Mouse (Mus musculus) urinary bladder, adult 2 months (tissue): ENCODE data around the gene Fam222b. TPM values are rescaled to one million over a fixed set of nuclear protein-coding genes. Genes with fewer than 3 reads are reported as not detected.
"Not testable (repeated sequence)": the region's sequence is repeated elsewhere in the genome, so short reads cannot be mapped to it uniquely, and the experiment has no call there.

ENCODE experiments used
- DNase-seq: peaks from one replicate; pipeline ENCODE4 v3.0.0; 2022; ENCODE audit warnings: low spot score
- polyA plus RNA-seq: library from polyadenylated mRNA; depleted of rRNA; stranded (reverse); fragments of >200 nt; gene quantifications from 2 replicates; pipeline ENCODE4 v1.2.3, GENCODE M21; 2012; rRNA removed

The Fam222b gene
- polyA plus RNA-seq = 6.1 and 10.1 TPM in 2 replicates

DNA sequence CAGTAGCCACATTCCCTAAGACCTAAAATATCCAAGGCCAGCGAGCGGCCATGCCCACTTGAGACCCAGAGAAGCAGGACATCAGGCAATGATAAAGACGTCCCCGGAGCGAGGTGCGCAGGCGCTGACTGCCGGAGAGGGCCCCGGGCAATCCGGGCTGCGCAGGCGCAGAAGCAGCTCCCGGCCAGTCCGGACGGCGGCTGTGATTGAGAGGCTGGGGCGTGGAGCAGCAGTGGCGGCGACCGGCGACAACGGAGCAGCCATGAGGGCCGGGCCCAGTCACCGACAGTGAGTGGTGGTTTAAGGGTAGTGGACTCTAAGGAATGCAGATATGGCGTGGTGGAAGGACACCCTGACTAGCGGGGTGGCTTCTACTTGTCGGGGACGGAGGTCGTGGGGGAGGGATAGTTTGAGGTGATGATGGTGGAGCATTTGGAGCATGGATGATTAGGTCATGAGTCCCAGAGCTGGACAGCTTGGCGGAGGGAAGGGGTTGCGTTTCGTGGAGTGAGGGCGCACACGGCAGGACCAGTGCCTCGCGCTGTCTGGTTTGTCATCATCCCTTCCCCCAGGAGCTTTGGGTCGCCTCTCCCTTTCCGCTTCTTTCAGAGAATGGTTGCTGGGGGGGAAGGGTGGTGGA lies at the start of gene Fam222b:
Gene Fam222b (plus strand): TSS at position 157 of the 640 bp plus-strand sequence.
- DNase-seq = peak; percentile 87

DNA sequence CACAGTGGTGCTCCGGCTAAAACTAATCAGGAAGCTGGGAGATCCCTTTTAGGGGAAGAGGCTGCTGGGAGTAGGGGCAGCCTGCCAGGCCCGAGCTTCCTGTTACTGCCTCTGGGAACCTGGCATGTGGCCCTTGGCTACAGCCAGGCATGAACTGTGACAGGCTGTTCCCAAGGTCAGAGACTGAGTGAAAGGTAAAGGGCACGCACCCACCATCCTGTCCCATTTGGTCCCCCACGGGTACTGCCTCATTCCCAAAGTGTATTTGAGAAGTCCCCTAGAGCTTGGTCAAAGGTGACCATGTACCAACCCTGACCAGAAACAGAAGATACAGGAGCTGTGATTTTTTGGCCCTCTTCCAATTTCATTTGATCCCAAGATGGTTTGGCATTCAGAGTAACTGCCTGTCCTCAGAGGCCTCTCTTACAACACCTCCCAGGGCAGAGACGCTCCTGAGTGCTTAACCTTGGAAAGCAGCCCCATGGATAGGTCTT lies 49.7 kb upstream of the Fam222b start:
- peak; percentile 38 for DNase-seq

DNA sequence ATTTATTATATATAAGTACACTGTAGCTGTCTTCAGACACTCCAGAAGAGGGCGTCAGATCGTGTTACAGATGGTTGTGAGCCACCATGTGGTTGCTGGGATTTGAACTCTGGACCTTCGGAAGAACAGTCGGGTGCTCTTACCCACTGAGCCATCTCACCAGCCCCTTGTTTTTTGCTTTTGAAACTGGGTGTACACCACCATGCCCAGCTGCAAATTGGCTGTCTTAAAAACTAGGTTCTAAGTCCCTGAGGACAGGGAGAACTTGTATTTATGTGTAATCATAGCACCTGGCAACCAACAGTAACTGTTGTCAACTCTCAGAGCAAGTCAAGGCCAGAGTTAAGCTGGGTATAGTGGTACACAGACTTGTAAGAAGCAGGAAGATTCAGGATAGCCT lies 45.8 kb upstream of the Fam222b start:
- not testable (repeated sequence) for DNase-seq

DNA sequence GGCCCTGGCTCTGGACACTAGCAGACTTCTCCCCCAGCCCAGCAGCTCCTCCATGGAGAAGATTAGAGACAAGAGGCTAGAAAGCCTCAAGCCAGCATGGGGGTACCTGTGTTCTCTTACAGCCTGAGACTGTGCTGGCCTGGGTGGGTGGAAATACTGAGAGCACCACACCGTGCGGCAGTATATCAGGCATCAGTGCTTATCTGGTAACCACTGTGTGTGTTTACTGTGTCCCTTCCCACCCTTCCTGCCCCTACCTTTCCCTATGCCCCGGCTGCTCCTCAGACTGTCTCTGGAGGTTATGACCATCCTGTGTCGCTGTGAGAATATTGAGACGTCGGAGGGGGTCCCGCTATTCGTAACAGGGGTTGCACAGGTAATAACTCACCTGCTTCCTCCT lies 41.4 kb upstream of the Fam222b start:
- DNase-seq = no peak

DNA sequence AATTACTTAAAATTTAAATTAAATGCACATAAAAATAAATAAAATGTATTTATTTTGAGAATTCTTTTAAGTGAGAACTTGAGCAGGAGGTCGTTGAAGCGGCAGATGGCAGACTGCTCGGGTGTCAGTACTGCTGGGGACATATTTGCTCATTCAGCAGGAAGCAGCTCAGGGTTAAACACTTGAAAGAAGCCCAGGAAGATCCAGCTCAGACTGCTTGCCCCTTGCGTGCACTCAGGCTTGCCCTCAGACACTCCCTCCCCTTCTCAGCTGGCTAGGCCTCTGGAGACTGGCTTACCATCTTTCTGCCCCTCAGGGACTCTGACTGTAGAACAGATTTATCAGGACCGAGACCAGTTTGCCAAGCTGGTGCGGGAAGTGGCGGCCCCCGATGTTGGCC lies 37.5 kb upstream of the Fam222b start:
- no peak for DNase-seq

DNA sequence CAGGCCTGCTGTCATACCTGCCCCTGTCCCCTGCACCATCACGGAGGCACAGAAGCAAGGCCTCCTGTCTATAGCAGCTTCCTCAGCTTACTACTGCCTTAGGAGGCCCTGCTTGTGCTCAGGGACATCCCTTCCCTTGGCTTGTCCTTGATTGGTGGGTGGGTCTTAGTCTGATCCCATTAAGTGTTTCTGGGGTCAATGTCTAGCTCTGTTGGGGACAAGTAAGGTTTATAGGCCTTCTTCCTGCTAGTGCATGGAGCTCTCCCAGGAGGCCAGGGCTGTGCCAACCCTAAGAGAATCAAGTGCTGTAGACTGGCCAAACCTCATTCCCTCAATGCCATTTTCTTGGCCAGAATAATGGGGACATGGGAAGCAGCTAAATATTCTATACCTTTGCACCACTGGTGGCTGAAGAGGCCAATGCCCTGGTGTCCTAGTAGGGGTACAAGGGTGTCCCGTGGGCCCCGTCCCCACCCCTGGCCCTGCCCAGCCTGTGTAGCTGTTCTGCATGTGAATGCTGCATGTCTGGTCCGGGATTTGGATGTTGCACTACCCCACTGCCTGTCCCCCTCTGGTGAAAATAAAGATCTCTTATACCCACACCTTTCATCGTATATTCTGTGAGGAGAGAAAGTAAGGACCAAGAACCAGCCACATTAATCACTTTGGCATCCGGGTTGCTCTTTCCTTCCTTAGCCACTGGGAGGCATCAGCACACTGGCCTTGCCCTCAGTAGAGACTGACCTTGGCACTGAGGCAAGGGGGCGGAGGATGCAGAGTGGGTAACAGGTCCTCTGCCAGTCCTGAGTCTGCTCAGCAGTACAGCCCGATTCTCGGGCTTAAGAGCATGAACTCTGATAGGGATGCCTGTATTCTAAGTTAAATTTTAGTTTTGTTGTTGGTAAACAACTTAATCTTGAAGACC lies 34.4 kb upstream of the Fam222b start:
- DNase-seq = no peak

DNA sequence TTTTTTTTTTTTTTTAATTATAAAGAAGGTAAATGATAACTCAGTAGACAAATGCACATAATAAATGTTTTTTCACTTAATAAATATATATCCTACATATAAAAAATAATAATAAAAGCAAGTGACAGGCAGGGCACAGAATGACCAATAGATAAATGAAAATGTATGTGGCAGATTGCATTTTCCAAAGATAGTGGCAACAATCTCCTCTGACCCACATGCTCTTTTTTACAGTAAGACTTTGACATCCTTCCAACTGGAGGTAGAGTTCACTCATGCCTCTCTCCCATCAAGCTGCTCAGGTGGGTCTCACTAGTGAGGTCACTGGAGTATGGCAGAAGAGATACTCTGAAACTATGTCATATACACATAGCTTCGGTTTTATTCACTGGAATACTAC lies 31.9 kb upstream of the Fam222b start:
- no peak for DNase-seq

DNA sequence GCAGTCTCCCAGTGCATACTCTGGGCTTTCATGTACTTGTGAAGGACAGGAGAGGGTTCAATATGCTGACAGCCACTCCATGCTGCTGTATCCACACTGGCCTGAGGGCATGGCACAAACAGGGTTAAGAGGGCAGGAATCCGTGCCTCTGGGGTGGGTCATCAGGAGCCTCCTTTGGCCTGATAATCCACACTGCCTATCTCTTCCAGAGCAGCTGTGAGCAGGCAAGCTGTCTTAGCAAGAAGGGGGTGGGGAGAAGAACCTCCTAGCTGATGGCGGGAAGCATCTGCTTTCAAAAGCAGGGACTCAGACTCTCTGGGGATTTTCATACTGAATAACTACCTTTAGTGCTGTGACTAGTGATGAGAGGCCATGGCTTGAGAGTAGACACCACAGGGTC lies 28.6 kb upstream of the Fam222b start:
- DNase-seq = no peak

DNA sequence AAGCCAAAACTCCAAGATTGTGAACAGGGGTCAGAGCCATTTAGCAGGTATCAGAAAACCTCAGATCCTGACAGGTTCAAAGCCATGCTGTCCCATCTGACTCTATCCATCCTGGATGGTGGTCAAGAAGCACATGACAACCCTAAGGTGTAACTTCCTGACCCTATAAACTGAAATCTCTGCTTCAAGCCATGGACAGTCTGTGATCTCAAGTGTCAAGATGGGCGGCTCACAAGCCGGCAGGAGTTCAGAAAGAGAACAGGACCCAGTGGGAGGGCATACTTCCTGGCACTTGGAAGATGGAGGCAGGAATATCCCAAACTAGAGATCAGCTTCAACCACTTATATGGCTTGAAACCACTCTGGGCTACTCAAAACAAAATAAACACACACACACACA lies 27.8 kb upstream of the Fam222b start:
- DNase-seq = no peak

DNA sequence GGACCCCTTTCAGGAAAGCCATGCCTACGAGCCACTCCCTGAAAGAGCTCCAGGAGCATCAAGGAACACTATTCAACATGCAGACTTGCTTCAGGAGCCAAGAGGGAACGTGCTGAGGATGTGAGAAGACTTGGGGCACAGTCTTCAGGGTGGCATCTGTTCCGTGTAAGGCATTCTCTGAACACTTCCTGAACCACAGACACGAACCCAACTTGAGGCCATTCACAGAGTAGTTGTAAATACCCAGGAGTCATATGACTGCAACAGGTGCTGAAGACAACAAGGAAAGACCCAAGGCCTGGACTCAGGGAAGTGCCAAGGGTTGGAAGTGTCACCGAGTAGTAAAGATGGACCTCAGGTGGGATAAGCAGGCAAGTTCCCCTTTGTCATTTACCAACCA lies 26.9 kb upstream of the Fam222b start:
- no peak for DNase-seq

DNA sequence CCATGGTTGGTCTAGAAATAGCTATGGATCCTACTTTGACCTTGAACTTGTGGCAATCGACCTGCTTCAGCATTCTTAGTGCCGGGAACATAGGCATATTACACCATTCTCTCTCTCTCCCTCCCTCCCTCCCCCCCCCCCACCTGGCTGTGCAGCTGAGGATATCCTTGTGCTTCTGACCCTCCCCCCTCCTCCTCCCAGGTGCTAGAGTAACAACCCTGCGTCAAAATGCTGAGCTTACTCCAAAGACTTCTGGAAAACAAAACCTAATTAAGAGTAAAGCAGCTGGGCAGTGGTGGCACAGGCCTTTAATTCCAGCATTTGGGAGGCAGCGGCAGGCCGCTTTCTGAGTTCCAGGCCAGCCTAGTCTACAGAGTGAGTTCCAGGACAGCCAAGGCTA lies 25.3 kb upstream of the Fam222b start:
- DNase-seq = no peak

DNA sequence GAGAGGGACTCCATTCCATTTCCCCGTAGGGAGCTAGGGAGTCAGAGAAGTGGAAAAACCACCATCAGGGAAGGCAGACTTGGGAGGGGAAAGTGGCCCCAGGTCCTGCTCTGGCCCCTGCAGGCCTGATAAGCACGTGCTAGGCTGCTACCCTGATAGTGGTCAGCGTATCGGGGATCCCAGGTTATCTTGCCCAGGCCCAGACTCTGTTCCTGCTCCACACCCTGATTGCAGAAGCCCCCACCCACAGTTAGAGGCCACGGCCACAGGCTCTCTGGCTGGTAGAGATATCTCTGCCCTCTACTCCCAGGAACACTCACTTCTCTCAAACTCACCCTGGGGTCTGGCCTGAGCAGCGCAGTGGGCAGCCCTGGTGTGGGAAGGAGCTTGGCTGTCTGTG lies 24.8 kb upstream of the Fam222b start:
- DNase-seq = no peak

DNA sequence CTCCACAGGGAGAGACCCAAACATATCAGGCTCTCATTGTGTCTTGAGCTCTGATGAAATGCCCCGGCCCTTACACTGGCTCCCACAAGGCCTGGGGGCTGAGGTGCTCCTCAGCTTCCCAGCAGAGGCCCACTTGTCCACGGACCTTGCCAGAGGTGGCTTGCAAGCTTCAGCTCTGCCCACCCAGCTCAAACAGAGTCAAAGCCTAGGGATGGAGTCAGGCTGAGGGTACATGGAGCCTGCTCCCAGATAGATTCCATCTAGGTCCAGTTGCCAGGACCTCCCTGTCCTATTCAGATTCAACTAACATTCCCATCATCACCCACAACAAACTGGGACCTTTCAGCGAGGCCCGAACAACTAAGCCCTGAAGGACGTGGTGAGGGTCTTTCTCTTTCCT lies 22.5 kb upstream of the Fam222b start:
- no peak for DNase-seq

DNA sequence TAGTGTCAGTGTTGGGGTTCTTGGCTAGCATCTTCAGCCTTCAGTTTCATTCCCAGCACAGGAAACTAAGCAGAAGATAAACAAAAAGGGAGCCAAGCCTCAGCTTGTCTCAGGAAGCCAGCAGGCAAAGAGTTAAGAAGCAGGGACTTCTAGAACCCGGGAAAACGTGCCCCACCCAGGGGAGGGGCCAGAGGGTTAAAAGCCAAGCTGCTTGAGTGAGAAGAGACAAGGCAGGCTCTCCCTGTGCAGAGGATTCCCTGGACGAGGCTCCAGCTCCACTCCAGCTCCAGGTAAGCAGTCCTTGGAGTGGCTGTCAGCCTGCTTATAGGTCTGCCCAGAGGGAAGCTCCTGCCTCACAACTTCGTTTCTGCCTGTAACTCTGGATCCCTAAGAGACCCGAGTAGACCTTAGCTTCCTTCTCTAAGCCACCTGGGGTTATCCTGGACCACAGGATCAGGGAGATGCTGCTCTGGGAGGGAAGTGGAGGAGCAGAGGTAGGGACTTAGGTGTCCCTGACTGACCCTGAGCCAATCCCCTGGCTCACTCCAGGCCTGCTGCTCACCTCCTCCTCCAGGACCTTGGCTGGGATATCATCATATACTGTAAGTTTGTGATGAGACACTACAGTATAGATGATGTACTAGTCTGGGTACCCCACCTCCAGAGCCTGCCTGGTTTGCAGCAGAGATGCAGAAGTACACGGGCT lies 21.9 kb upstream of the Fam222b start:
- DNase-seq = no peak

DNA sequence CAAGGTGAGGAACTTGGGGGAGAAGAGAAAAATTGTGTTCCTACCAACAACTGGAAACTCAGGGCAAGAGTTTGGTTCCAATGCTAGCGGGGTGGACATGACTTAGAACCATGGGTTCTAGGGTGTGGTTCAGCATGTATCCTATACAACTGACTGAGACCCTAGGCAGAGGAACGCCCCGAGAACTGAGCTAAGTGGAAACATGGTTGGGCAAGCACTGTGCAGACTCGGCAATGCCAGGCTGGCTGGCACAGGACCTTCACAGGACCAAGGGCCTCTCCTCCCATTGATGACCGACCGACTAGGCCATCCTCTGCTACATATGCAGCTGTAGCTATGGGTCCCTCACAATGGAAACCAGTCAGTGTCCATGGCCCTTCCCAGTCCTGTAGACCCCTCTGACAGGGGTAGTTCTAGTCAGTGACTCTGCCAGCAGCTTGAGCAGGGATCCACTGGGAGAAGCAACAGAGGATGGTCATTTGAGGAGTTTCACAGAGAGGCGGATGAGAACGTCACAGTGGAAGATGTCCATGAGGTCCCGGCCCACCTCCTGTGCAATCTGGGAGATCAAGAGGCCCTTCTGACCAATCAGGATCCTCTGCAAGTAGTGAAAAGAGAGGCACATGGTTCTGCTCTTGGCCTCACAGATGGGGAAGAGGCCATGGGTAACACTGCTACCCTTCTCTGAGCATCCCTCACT lies 20.7 kb upstream of the Fam222b start:
- no peak for DNase-seq

DNA sequence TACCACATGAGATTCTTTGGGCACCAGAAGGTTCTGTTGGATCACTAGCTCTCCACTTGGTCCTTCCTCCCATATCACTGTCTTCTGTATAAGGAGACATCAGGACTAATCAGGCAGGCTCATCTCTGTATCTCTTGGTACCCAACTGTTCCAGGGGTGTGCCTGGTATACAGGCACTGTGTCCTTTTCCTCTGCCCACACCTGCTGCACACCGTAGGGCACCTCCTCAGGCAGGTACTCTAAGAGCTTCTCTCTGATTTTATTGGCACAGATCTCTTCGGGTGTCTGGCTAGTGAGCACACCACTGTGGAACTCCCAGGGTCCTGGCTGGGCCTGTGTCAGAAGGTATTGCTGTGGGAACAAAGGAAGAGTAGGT lies 20.2 kb upstream of the Fam222b start:
- no peak for DNase-seq

DNA sequence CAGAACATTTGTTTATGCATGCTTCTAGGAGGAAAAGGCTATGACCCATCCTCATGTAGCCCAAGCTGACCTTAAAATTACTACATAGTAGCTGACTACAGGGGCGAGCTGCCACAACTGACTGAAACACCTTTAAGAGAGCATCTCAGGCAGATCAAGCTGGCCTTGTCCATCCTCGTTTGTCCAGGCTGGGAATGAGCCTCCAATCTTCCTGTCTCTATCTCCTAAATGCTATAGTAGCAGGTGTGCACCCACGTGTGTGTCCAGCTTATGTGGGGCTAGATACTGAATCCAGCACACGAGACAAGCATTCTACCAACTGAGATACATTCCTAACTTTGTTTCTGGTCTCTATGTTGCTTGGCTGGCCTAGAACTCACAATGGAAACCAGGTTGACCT lies 19.8 kb upstream of the Fam222b start:
- no peak for DNase-seq

DNA sequence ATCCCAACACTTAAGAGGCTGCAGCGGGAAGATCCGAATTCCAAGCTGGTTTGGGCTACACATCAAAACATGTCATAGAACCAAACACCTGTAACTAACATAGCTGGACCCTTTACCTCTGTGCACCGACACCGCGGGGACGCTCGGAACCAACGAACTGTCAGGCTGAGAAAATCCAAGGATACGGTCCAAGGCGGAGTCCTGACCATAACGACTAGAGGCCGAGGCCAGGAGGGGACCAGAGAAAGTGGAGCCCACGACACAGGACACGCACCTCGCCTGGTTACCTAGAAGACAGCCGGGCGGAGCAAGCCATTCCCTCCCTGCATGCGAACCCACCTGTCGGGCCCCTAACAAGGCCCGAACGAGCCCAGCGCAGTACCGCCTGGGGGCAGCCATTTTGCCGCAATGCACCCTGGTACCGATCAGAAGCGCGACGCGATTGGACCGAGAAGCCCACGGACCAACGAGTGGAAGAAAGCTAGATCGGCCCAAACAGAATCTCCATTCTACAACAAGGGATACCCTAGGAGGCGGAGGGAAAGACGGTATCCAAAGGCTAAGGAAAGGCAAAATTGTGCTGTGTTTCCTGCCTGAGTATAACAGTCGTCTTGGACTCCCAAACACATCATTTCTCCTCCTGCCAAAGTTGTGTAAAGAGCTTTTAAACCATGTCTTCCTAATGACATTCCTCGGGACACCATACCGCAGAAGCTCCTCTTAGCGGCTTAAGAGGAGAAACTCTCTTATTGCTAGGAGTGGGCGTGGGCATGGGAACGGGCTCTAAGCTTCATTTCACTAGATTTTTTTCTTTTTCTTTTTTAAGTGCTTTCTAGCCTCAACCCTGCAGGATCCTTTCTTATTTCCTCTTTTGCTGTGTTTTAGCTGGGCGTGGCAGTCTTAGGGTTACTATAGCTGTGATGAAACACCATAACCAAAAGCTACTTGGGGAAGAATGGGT lies 14.2 kb upstream of the Fam222b start, which contains the start of gene Eral1:
Gene Eral1 (minus strand): TSS at position 423 of the 961 bp plus-strand sequence.
- DNase-seq = peak; percentile 66

DNA sequence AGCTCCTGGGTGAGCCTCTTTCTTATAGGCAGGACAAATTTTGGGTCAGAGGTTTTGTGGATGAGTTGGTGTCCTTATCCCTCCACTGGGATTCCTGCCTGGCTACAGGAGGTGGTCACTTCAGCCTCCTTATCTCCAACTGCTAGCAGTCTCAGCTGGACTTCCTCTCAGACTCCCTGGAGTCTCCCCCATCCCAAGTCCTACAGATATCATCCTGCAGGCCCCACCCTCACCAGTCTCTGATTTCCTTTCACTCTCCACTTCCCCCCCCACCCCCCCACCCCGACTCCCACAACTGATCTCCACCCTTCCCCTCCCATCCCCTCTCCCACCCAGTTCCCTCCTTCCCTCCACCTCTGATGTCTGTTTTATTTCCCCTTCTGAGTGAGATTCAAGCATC lies 10.9 kb upstream of the Fam222b start:
- DNase-seq = no peak

DNA sequence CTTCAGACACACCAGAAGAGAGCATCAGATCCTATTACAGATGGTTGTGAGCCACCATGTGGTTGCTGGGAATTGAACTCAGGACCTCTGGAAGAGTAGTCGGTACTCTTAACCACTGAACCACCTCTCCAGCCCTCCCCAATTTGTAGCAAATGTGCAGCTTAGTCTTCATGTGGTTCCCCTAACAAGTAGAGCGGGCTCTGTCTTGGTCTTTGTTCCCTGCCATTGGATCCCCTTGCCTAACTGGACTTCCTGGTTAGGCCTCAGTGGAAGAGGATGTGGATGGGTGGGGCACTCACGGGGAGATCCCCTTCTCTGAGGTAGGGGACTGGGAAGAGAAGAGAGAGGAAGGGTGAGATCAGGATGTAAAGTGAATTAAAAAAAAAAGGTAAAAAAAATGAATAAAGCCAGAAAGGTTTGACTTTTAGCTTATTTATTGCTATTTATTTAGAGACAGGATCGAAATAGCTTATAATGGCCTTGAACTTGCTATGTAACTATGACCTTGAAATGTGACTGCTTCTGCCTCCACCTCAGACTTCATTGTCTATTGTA lies 7.5 kb upstream of the Fam222b start:
- no peak for DNase-seq
